Mouse (Mus musculus) lung, postnatal 0 days (tissue): ENCODE data around the gene Slc38a6. TPM values are rescaled to one million over a fixed set of nuclear protein-coding genes. Genes with fewer than 3 reads are reported as not detected.

ENCODE experiments used
- ATAC-seq: fragments of 200-750 bp; cut with Nextera tagmentation; 2 replicates; pipeline ENCODE4 v1.8.0; 2017; ENCODE audit warnings: moderate library complexity
- DNase-seq: peaks from one replicate; pipeline ENCODE4 v3.0.0-alpha.2; 2016; ENCODE audit warnings: low spot score
- H3K27ac ChIP-seq: fragments of 300-500 bp; sonication (generic); 2 replicates; pipeline ENCODE4 v1.5.1; 2014; ENCODE audit warnings: antibody characterized with exemption, mild to moderate bottlenecking, low read length, mixed read lengths
- H3K27me3 ChIP-seq: fragments of 300-500 bp; sonication (generic); replicated peaks from 2 replicates; pipeline ENCODE4 v1.6.1; 2014; ENCODE audit warnings: low read length, mixed read lengths; ENCODE audit not compliant: insufficient read depth
- H3K36me3 ChIP-seq: fragments of 300-500 bp; sonication (generic); 2 replicates; pipeline ENCODE4 v1.6.1; 2014; ENCODE audit warnings: low read length, mixed read lengths; ENCODE audit not compliant: insufficient read depth
- H3K4me1 ChIP-seq: fragments of 300-500 bp; sonication (generic); 2 replicates; pipeline ENCODE4 v1.6.1; 2014; ENCODE audit warnings: antibody characterized with exemption, low read depth, low read length, mixed read lengths; ENCODE audit not compliant: insufficient read depth
- H3K4me2 ChIP-seq: fragments of 300-500 bp; sonication (generic); replicated peaks from 2 replicates; pipeline ENCODE4 v1.6.1; 2014; ENCODE audit warnings: low read depth, mild to moderate bottlenecking, low read length, moderate library complexity, mixed read lengths
- H3K4me3 ChIP-seq: fragments of 300-500 bp; sonication (generic); 2 replicates; pipeline ENCODE4 v1.5.1; 2014; ENCODE audit warnings: low read depth, low read length
- H3K9ac ChIP-seq: fragments of 300-500 bp; sonication (generic); replicated peaks from 2 replicates; pipeline ENCODE4 v1.6.1; 2014; ENCODE audit warnings: low read depth, mild to moderate bottlenecking
- H3K9me3 ChIP-seq: fragments of 300-500 bp; sonication (generic); 2 replicates; pipeline ENCODE4 v1.6.1; 2016; ENCODE audit warnings: low read length, mixed read lengths
- CTCF ChIP-seq: IDR thresholded peaks from 2 replicates; pipeline ENCODE4 v1.5.1; 2016; ENCODE audit warnings: antibody characterized with exemption, mild to moderate bottlenecking
- EP300 ChIP-seq: IDR thresholded peaks from 2 replicates; pipeline ENCODE4 v1.6.1; 2016; ENCODE audit warnings: antibody characterized with exemption, mild to moderate bottlenecking, control low read depth
- WGBS: fragments of 180-500 bp; shearing (Covaris S2); extraction: QIAGEN DNeasy Blood & Tissue Kit; methylation state at CpG from one replicate; pipeline ENCODE4 v1.1.7; 2014; 5-methylcytosine and 5-hydroxymethylcytosine counted together
- polyA plus RNA-seq: library from polyadenylated mRNA; unstranded; fragments of >200 nt; fragmentation: Nextera tagmentation; extraction: Ambion mirVana; gene quantifications from 2 replicates; pipeline ENCODE4 v1.2.1, GENCODE M21; 2015

Gene Slc38a6
- polyA plus RNA-seq, 1 experiment from 2014 or later, result 4.2 TPM

GRCm38 (mm10) chr12:73363956-73364355, 77.4 kb downstream of the Slc38a6 start:
- no peak for DNase-seq
- Histone ChIP-seq H3K9me3 (no peaks in the 10 kb centered on the region), H3K36me3 (no peaks in the 10 kb centered on the region), H3K9ac (no peak overlapping the region), H3K4me3 (no peak overlapping the region), H3K4me2 (no peak overlapping the region), H3K27ac (no peak overlapping the region), H3K27me3 (no peaks in the 10 kb centered on the region), H3K4me1 (no peaks in the 10 kb centered on the region)
- WGBS, result 89% methylated on average over 3 of the region's 3 CpGs
- TF ChIP-seq EP300, result no peak
- TF ChIP-seq CTCF, result no peak
- ATAC-seq, result no peak

DNA sequence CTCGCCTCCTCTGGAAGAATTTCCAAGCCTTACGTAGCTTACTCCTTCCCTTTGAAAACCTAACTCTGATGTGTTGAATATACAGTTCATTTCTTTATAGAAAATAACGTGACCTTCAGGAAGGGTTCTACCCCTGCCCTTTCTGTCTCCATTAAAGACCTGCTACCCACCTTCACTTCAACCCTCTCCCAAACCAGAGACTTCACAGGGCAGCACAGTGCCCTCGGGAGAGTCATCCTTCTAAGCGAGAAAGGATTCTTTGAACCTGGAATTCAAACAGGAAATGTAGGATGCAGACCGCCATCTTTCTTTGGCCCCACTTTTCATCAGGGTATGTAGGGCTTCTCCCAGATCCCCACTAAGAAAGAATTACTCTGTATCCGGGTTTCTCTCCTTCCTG, 80.0 kb downstream of the Slc38a6 start:
- DNase-seq (no peak), ATAC-seq (no peak)
- H3K36me3 ChIP-seq, result no peaks in the 10 kb centered on the region
- no peak overlapping the region for H3K4me3 ChIP-seq
- no peaks in the 10 kb centered on the region for H3K9me3 ChIP-seq
- H3K9ac ChIP-seq, result no peak overlapping the region
- no peaks in the 10 kb centered on the region for H3K4me1 ChIP-seq
- WGBS, result 83% methylated on average over 7 of the region's 7 CpGs
- H3K4me2 ChIP-seq, result no peak overlapping the region
- H3K27ac ChIP-seq, result no peak overlapping the region
- no peaks in the 10 kb centered on the region for H3K27me3 ChIP-seq
- TF ChIP-seq EP300, result no peak
- no peak for TF ChIP-seq CTCF

DNA sequence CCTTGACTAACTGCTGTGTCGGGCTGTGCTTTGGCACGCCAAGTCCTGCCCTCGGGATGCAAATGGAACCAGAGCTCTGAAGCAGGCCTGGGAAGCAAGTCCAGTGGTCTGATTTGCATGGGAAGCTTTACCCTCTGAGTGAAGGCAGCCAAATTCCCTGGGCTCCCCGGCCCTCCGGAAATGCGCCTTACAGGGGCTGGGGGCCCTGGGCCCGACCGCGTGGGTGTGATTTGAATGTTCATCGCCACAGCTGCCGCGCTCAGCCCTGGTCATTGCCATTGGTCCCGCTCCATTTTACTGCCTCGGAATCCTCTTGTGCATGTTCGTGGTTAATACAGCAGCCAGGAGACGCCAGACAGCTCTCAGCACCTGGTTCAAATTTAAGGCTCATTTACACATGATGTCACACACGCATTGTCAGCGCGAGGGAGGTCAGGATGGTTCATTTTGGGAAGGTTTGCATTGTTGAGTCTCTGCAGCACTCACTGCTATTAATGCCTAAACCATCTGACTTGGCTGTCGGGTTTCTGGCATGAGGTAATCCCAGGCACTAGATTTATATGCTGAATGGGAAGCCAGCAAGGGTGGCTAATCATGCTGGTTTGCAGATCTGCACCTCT, 81.0 kb downstream of the Slc38a6 start:
- H3K9me3 ChIP-seq, result no peaks in the 10 kb centered on the region
- 40% methylated on average over 20 of the region's 20 CpGs for WGBS
- no peak for DNase-seq
- H3K4me3 ChIP-seq, result no peak overlapping the region
- no peak overlapping the region for H3K27ac ChIP-seq
- H3K4me2 ChIP-seq, result 0 out of 2 replicates have a peak overlapping the region, but pooled peaks have one; percentile 1
- ATAC-seq, result no peak
- H3K9ac ChIP-seq, result no peak overlapping the region
- no peaks in the 10 kb centered on the region for H3K27me3 ChIP-seq
- TF ChIP-seq EP300 (no peak), CTCF (no peak)
- no peaks in the 10 kb centered on the region for H3K36me3 ChIP-seq
- H3K4me1 ChIP-seq, result no peaks in the 10 kb centered on the region

- DNase-seq (peak; percentile 65), ATAC-seq (peak; percentile 93)
- Histone ChIP-seq H3K27ac (no peak overlapping the region), H3K27me3 (no peaks in the 10 kb centered on the region), H3K4me2 (no peak overlapping the region), H3K36me3 (no peaks in the 10 kb centered on the region), H3K4me1 (no peaks in the 10 kb centered on the region), H3K9me3 (no peaks in the 10 kb centered on the region), H3K4me3 (no peak overlapping the region), H3K9ac (no peak overlapping the region)
- TF ChIP-seq EP300 (peak; percentile 34; the same call in 1 of the 2 replicates), CTCF (no peak)
- WGBS, result 52% methylated on average over 7 of the region's 7 CpGs
These were observed 82.5 kb downstream of the Slc38a6 start for GRCm38 (mm10) chr12:73368868-73369608.

- ATAC-seq (no peak), DNase-seq (no peak)
- Histone ChIP-seq H3K4me1 (no peaks in the 10 kb centered on the region), H3K9ac (no peak overlapping the region), H3K4me3 (no peak overlapping the region), H3K36me3 (no peaks in the 10 kb centered on the region), H3K9me3 (no peaks in the 10 kb centered on the region), H3K27ac (no peak overlapping the region), H3K27me3 (no peaks in the 10 kb centered on the region), H3K4me2 (no peak overlapping the region)
- 68% methylated on average over 4 of the region's 4 CpGs for WGBS
- TF ChIP-seq EP300 (no peak), CTCF (no peak)
These were observed 83.9 kb downstream of the Slc38a6 start for GRCm38 (mm10) chr12:73370367-73370944.

- H3K4me2 ChIP-seq, result no peak overlapping the region
- no peaks in the 10 kb centered on the region for H3K27me3 ChIP-seq
- H3K4me1 ChIP-seq, result no peaks in the 10 kb centered on the region
- no peak overlapping the region for H3K9ac ChIP-seq
- no peak overlapping the region for H3K4me3 ChIP-seq
- no peak overlapping the region for H3K27ac ChIP-seq
- TF ChIP-seq CTCF, result no peak
- no peaks in the 10 kb centered on the region for H3K36me3 ChIP-seq
- DNase-seq (no peak), ATAC-seq (no peak)
- WGBS, result 61% methylated on average over 7 of the region's 7 CpGs
- no peaks in the 10 kb centered on the region for H3K9me3 ChIP-seq
These were observed 84.6 kb downstream of the Slc38a6 start for GRCm38 (mm10) chr12:73371132-73371531.
